Mouse (Mus musculus): ENCODE data around the gene Lrp2.

DNA sequence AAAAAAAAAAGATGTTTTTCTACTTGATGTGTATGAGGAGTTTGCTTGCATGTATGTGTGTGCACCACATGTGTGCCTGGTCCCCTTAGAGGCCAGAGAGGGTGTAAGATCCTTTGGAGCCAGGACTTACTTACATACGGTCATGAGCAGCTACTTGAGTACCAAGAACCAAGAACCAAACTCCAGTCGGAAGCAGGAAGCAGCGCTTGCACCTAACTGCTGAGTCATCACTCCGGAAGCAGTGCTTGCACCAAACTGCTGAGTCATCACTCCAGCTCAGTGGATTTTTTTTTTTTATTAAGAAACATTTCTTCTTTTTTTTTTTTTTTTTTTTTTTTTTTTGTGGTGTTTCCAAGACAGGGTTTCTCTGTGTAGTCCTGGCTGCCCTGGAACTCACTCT, 27.4 kb upstream of the Lrp2 start:
- TF ChIP-seq POLR2A (IDR thresholded peaks at IDR 0.05; ENCODE audit: insufficient read depth, low read depth, low read length) (no peak), CTCF (IDR thresholded peaks at IDR 0.05; ENCODE audit: insufficient read depth, low read depth, low read length) (no peak)
